Mouse (Mus musculus): ENCODE results near the gene Pkib.

Pkib gene

GRCm38 (mm10) chr10:57740733-57741132 lies 109.0 kb downstream of the Pkib start:
- no peak for DNase-seq (ENCODE audit: low read depth, low spot score)

- DNase-seq (ENCODE audit: low read depth, low spot score), result no peak
Measured at GRCm38 (mm10) chr10:57741351-57741750, 109.6 kb downstream of the Pkib start.

- no peak for DNase-seq (ENCODE audit: low read depth, low spot score)
Measured at GRCm38 (mm10) chr10:57743045-57743444, 111.3 kb downstream of the Pkib start.

- peak; percentile 67 for DNase-seq (ENCODE audit: low read depth, low spot score)
Measured at GRCm38 (mm10) chr10:57743606-57744016, 111.8 kb downstream of the Pkib start.

- DNase-seq (ENCODE audit: low read depth, low spot score), result no peak
Measured at GRCm38 (mm10) chr10:57744128-57744765, 112.5 kb downstream of the Pkib start.

- DNase-seq (ENCODE audit: low read depth, low spot score), result no peak
Measured at GRCm38 (mm10) chr10:57745452-57745851, 113.7 kb downstream of the Pkib start.

- DNase-seq (ENCODE audit: low read depth, low spot score), result no peak
Measured at GRCm38 (mm10) chr10:57747127-57747526, 115.3 kb downstream of the Pkib start.

- no peak for DNase-seq (ENCODE audit: low read depth, low spot score)
Measured at GRCm38 (mm10) chr10:57753343-57753742, 121.6 kb downstream of the Pkib start.

GRCm38 (mm10) chr10:57755201-57755736 lies 123.5 kb downstream of the Pkib start:
- DNase-seq (ENCODE audit: low read depth, low spot score), result no peak

- DNase-seq (ENCODE audit: low read depth, low spot score), result no peak
Measured at GRCm38 (mm10) chr10:57758999-57759398, 127.2 kb downstream of the Pkib start.

GRCm38 (mm10) chr10:57760694-57761093 lies 128.9 kb downstream of the Pkib start:
- DNase-seq (ENCODE audit: low read depth, low spot score), result no peak

- no peak for DNase-seq (ENCODE audit: low read depth, low spot score)
Measured at GRCm38 (mm10) chr10:57763044-57763443, 131.3 kb downstream of the Pkib start.

- no peak for DNase-seq (ENCODE audit: low read depth, low spot score)
Measured at GRCm38 (mm10) chr10:57783289-57784130, 151.7 kb downstream of the Pkib start.

GRCm38 (mm10) chr10:57784131-57784875 lies 152.5 kb downstream of the Pkib start:
- DNase-seq (ENCODE audit: low read depth, low spot score), result peak; percentile 75

GRCm38 (mm10) chr10:57784876-57785150 lies 153.0 kb downstream of the Pkib start, which contains the start of gene Fabp7:
Gene Fabp7, plus strand, starts transcription at chr10:57784881.
- DNase-seq (ENCODE audit: low read depth, low spot score), result no peak

- no peak for DNase-seq (ENCODE audit: low read depth, low spot score)
Measured at GRCm38 (mm10) chr10:57785552-57785951, 153.8 kb downstream of the Pkib start.

All from retina, postnatal 7 days (tissue).